Mouse (Mus musculus): ENCODE results near the gene Serpina3k.

DNA sequence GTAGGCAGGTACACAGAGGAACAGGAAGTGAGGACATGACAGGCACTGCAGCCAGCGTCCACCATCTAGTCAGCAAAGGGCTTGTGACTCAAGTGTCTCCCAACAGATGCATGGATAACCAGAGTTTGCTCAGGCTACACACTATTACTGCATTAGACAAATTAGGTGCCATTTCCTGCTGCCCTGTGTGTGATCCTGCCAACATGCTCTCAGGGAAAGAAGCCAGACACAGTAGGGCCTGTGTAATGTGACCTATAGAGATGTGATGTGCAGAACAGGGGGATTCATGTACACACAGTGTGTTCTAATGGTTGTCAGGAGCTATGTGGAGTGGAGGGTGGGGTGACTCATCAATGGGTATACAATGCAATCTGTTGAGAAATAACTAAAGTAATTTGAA, 15.8 kb upstream of the Serpina3k start:
- TF ChIP-seq CTCF (conservative IDR thresholded peaks at IDR 0.05; ENCODE audit: insufficient read depth, insufficient read length, low read depth, low read length) (no peak), POLR2A (IDR thresholded peaks at IDR 0.05; ENCODE audit: low read depth, low read length) (no peak)
